Mouse (Mus musculus) hindbrain, embryonic 15.5 days (tissue): ENCODE data around the gene Mocs1. TPM values are rescaled to one million over a fixed set of nuclear protein-coding genes. Genes with fewer than 3 reads are reported as not detected.

ENCODE experiments used
- ATAC-seq: fragments of 200-750 bp; cut with Nextera tagmentation; 2 replicates; pipeline ENCODE4 v1.8.0; 2017; ENCODE audit warnings: low read depth, moderate number of reproducible peaks, moderate TSS enrichment; ENCODE audit not compliant: low FRiP score
- H3K27ac ChIP-seq: fragments of 300-500 bp; sonication (generic); replicated peaks from 2 replicates; pipeline ENCODE4 v1.5.1; 2015; ENCODE audit warnings: mild to moderate bottlenecking, inconsistent platforms
- H3K27me3 ChIP-seq: fragments of 300-500 bp; sonication (generic); 2 replicates; pipeline ENCODE4 v1.6.1; 2015; ENCODE audit warnings: control low read depth, inconsistent platforms
- H3K36me3 ChIP-seq: fragments of 300-500 bp; sonication (generic); 2 replicates; pipeline ENCODE4 v1.6.1; 2015; ENCODE audit warnings: control low read depth, inconsistent platforms
- H3K4me1 ChIP-seq: fragments of 300-500 bp; sonication (generic); replicated peaks from 2 replicates; pipeline ENCODE4 v1.6.1; 2015; ENCODE audit warnings: control low read depth, inconsistent platforms
- H3K4me2 ChIP-seq: fragments of 300-500 bp; sonication (generic); 2 replicates; pipeline ENCODE4 v1.6.1; 2015; ENCODE audit warnings: moderate library complexity, mild to moderate bottlenecking, inconsistent platforms
- H3K4me3 ChIP-seq: fragments of 300-500 bp; sonication (generic); 2 replicates; pipeline ENCODE4 v1.5.1; 2015; ENCODE audit warnings: mild to moderate bottlenecking, inconsistent platforms
- H3K9ac ChIP-seq: fragments of 300-500 bp; sonication (generic); 2 replicates; pipeline ENCODE4 v1.6.1; 2015; ENCODE audit warnings: inconsistent platforms
- H3K9me3 ChIP-seq: fragments of 300-500 bp; sonication (generic); 2 replicates; pipeline ENCODE4 v1.6.1; 2016; ENCODE audit warnings: control low read depth, inconsistent platforms
- WGBS: fragments of 180-500 bp; shearing (Covaris S2); methylation state at CpG from one replicate; pipeline ENCODE4 v1.1.7; 2015; 5-methylcytosine and 5-hydroxymethylcytosine counted together
- polyA plus RNA-seq: library from polyadenylated mRNA; unstranded; fragments of >200 nt; fragmentation: Nextera tagmentation; extraction: Ambion mirVana; gene quantifications from 2 replicates; pipeline ENCODE4 v1.2.1, GENCODE M21; 2015

The Mocs1 gene
- polyA plus RNA-seq, 1 experiment from 2014 or later, result 5.5 TPM

DNA sequence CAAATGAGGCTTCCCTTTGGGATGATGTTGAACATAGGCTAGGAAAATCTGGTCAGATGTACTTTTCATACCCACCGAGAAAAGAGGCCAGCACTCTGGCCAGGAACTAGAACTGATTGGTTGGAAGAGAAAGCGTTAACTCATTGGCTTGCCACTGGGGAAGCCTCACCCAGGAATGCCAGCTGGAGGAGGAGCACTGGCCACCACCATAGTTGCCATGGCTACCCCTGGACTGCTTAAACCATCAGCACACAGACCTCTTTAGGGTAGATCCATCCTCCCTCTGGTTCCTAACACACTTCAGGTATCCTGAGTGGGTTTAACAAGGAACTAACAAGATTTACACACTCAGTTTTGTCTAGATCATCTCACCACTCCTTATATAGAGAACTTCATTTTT lies 71.5 kb downstream of the Mocs1 start:
- Histone ChIP-seq H3K9me3 (no peaks in the 10 kb centered on the region), H3K4me3 (no peak overlapping the region), H3K9ac (no peak overlapping the region), H3K27ac (no peak overlapping the region), H3K4me2 (no peak overlapping the region), H3K36me3 (no peaks in the 10 kb centered on the region), H3K27me3 (no peaks in the 10 kb centered on the region), H3K4me1 (no peaks in the 10 kb centered on the region)
- 80% methylated on average over 2 of the region's 2 CpGs for WGBS
- ATAC-seq, result no peak

DNA sequence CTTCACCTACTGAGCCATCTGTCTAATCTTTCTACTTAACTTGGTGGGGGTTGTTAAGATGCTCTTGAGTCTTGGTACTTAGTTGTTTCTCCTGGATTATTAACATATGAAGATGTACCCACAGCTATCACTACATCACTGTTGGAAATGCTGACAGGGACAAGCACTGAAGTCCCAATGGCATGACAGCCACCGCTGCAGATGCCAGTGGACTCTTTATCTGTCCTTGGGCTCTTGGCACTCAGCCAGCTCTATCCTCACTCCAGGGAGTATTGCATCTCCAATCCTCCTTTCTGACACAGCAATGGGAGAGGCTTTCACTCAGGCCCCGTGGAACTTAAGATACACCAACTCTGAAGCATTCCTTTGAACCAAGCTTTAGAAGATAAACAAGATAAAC lies 72.1 kb downstream of the Mocs1 start:
- Histone ChIP-seq H3K9ac (no peak overlapping the region), H3K9me3 (no peaks in the 10 kb centered on the region), H3K27me3 (no peaks in the 10 kb centered on the region), H3K27ac (no peak overlapping the region), H3K4me3 (no peak overlapping the region), H3K4me2 (no peak overlapping the region), H3K36me3 (no peaks in the 10 kb centered on the region), H3K4me1 (no peaks in the 10 kb centered on the region)
- no peak for ATAC-seq
- WGBS, result 44% methylated on average over 2 of the region's 2 CpGs

GRCm38 (mm10) chr17:49503246-49503900 lies 75.2 kb downstream of the Mocs1 start:
- no peak overlapping the region for H3K4me2 ChIP-seq
- WGBS, result 90% methylated on average over 6 of the region's 6 CpGs
- H3K4me1 ChIP-seq, result no peaks in the 10 kb centered on the region
- H3K9ac ChIP-seq, result no peak overlapping the region
- no peak for ATAC-seq
- no peaks in the 10 kb centered on the region for H3K36me3 ChIP-seq
- H3K4me3 ChIP-seq, result no peak overlapping the region
- H3K9me3 ChIP-seq, result no peaks in the 10 kb centered on the region
- H3K27ac ChIP-seq, result no peak overlapping the region
- H3K27me3 ChIP-seq, result no peaks in the 10 kb centered on the region

Other genes with a start within 250 kb of the Mocs1 start
- 2.5 and 3.1 TPM in 2 replicates for gene Daam2, start 136.0 kb downstream of the Mocs1 start, polyA plus RNA-seq
- 1.9 and 2.3 TPM in 2 replicates for gene Kif6, start 186.8 kb downstream of the Mocs1 start, polyA plus RNA-seq